Mouse (Mus musculus) heart, postnatal 14 days (tissue): Measurements from ENCODE around the gene Upb1. TPM values are rescaled to one million over a fixed set of nuclear protein-coding genes. Genes with fewer than 3 reads are reported as not detected.

ENCODE experiments used
- DNase-seq, 2 experiments: peaks; one replicate each; pipeline ENCODE4 v3.0.0; 2021 to 2022
- intact Hi-C: fragments of 180-260 bp; cut with DNase I; formaldehyde crosslinking; loops from one replicate; pipeline ENCODE4 v1.15.1; 2025
- total RNA-seq, 2 experiments: library from RNA; stranded (reverse); gene quantifications; 2 replicates each; pipeline ENCODE4 v1.2.3; 2021

Gene Upb1
- total RNA-seq, 2 experiments from 2014 or later, result 0.22 to 0.34 TPM

DNA sequence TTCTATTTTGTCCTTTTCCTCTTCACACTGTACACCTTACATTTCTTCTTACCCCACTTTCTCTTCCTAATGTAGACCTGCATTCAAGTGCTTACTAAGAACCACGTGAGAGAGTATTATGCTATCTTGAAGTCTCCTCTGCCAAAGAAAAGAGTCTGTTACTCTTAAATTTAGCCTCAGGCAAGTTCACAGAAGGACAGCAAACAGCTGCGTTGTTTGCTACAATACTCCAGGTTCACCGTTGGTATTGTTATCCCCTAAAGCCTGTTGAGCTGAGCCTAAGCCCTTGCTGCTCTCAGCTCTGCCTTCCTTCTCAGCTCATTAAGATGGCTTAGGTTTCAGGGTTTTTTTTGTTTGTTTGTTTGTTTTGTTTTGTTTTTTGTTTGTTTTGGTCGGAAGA is 17.8 kb downstream of the Upb1 start:
- no peak for DNase-seq
- intact Hi-C loops, result no loop called here

DNA sequence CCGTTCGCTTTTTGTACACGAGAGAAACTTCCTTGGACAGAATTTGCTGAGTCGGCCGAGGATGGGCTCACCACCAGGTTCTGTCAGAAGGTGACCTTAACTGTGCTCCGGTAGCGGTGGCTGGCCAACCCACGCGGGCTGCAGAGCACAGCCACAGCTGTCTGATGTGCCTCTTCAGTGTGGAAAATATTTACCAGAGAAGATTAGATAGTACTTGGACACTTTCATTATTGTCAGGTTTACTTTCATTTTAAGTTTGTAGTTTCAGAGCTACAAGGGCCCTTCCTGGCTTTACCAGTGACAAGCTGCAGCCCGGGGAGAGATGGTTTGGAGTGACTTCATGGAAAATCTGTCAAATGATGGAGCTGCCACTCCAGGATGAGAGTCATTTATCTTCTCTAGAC is 23.6 kb downstream of the Upb1 start:
- intact Hi-C loops, result no loop called here
- no peak for DNase-seq

DNA sequence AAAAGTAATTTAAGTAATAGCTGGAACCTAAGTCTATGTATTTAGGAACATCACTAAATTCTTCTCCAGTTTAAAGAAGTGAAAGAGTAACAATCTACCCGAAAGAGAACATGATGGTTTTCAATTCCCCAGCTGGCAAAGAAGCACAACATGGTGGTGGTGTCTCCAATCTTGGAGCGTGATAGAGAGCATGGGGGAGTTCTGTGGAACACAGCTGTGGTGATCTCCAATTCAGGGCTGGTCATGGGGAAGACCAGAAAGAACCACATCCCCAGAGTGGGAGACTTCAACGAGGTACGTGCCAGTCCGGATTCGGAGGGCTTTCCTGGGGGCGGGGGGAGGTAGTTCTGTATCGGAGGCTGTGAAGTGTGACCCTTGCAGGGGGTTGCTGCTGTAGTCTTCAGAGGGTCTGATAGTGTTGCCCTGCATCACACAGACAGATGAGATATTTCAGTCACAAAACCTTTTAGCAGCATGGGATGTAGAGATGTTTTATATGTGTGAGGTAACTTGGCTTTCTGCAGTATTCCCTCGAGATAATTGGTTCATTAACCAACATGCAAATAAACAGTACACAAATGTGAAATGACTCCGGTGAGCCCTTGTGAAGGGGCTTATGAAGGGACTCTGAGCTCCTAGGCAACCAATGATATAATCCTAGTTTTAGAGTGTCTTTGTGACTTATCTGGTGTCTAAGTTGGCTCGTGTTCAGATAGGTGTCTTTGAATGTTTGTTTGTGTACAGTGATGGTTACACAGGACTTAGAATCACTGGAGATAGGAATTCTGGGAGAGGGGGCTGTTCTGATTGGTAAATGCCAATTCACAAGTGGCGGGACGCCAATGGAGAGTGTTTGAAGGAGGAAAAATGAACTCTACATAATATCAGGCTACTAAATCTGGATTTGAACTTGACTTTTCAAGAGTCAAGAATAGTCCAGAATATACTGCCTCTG is 27.4 kb downstream of the Upb1 start:
- DNase-seq, result no peak
- intact Hi-C loops, result no loop called here

DNA sequence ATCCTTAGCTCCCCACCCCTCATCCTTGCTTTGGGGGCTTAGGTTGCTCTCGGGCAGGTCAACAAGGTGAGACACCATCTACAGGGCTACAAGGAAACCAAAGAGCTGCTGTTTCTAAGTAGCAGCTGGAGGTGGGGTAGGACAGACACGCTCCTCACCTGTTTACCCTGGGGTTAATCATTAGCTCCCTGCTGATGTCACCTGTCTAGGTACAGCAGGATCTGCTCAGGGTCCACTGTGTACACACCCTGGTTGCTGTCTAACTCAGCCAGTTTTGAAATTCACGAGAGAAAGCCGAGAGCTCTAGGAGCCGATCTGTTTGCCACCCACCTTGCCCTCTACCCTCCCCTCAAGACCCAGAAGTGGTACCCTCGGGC is 28.1 kb downstream of the Upb1 start:
- intact Hi-C loops, result no loop called here
- DNase-seq, result no peak

DNA sequence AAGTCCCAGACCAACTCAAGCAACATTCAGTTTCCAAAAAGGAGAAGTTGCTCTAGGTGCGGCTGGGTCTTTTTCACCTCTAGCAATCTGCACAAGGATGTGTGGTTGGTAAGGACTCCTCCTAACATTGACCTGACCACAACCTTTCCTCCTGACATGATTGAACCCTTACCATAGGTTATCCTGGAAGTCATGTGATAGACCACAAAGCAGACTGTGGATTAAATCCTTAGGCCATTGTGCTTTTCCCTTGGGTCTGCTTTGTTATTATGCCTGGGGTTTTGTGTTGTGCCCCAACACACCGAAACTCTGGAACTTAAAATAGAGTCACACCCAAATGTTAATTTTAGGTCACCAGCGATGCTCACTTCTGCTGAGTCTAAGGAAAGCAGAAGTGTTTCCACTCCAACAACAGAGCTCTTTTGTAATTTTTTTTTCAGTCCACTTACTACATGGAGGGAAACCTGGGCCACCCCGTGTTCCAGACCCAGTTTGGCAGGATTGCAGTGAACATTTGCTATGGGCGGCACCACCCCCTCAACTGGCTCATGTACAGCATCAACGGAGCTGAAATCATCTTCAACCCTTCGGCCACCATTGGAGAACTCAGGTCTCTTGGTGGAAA is 28.7 kb downstream of the Upb1 start:
- intact Hi-C loops, result no loop called here

DNA sequence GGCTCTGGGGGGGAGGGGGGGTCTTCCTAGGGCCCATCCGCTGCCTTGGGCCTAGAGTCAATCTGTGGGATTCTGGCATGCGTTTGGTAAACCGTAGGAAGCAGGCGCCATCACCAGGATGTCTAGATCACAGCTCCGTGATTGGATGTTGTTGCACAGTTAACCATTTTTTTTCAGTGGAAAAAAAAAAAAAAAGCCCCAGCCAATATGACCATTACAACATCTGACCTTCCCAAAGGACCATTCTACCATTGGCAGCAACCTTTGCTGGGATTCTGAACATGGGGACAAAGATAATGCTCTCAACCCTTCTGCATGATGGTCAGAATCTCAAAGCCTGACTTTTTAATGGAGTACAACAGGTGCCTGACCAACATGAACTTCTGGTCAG is 29.2 kb downstream of the Upb1 start:
- intact Hi-C loops, result no loop called here
- DNase-seq, result no peak

More for the DNA sequence above, 28.7 kb downstream of the Upb1 start:
- no peak for DNase-seq

DNA sequence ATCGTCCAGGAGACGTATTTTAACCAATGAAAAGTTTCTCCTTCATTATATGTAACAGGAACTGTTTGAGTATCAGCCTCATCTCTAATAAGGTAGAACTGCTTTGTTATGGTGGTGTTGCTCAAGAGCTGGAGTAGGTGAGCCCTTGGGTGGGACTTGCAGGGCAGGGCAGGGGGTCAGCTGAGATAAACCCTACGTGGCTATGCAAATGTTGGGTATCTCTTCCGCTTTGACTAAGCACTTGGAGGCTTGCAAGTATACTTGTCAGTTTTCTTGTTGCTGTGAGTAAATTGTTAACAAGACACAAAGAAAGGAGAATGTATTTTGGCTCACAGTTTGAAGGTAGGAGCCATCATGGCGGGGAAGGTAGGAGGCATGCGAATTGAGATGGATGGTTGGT is 29.7 kb downstream of the Upb1 start:
- DNase-seq, result no peak
- intact Hi-C loops, result no loop called here

DNA sequence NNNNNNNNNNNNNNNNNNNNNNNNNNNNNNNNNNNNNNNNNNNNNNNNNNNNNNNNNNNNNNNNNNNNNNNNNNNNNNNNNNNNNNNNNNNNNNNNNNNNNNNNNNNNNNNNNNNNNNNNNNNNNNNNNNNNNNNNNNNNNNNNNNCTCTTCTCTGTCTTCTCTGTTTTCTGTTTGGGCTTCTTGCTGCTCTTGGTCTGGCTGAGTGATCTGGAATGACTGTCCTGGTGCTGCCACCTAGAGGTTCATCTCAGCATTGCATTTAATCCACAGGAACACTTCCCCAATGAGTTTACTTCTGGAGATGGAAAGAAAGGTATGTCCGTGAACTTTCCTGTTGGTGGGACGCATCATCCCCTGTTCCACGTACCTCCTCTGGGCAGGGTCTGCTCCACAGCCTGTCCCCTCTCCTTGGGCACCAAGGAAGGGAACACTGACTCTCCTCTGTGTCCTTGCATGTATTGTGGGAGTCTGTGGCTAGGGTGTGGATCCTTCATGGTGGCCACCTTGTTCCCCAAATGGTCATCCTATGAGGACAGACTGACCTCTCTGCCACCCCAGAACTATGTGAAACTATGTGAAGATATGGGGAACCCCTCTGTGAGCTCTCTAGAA is 35.8 kb downstream of the Upb1 start:
- intact Hi-C loops, result loop anchor here (1.0 to 5.0 kb wide), 5 partner anchors 44 to 254 kb away; no protein-coding TSS in a partner anchor
- DNase-seq, result peak; percentile 84 to 92

DNA sequence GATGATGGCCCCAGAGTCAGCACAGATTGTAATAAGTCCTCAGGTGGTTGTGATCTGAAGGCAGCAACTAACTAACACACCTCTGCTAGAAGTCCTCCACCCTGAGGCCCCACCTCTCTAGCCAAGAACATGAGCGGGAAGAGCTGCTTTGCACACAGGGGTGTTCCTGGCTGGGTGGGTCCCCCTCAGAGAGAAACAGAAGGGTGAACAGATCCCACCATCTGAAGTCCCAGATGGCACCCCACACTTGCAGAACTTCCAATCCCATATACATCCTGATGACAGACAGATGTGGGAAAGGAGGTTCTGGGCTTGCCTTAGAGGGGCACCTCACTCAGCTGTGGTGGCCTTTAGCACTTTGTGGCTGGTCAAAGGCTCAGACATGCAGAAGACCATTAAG is 36.4 kb downstream of the Upb1 start:
- intact Hi-C loops, result loop anchor here (2.0 to 5.0 kb wide), 3 partner anchors 45 to 182 kb away; no protein-coding TSS in a partner anchor
- no peak for DNase-seq

DNA sequence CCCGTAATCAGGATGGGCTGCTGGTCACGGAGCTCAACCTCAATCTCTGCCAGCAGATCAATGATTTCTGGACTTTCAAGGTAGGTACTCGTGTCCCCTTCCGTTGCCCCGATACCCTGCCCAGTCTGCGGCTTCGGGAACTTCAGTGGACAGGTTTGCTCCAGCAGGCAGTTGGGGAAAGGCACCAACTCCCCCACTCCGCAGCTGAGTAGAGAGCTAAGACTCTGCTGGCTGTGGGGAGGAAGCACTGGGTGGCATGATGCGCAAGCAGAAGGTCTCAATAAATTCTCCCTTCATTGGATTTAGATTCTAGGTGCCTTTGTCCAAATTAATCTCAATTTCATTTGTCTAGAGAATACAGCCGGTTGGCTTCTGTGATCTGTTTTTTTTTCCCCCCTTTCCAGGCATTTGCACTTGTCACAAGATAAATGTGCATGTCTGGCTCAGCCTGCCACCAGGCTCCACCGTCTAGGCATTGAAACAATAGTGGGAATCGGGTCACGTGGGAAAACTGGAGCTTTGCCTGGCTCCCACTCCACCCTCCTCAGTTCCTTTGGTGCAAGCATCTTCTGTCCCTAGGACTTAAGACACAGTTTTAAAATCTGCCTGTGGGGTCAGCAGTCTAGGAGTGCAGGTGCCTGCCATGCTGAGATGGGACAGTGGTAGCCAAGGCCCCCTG is 37.4 kb downstream of the Upb1 start:
- peak; percentile 62 to 69 for DNase-seq
- intact Hi-C loops, result loop anchor here (5.0 kb wide), 1 partner anchor 46 kb away; no protein-coding TSS in a partner anchor

DNA sequence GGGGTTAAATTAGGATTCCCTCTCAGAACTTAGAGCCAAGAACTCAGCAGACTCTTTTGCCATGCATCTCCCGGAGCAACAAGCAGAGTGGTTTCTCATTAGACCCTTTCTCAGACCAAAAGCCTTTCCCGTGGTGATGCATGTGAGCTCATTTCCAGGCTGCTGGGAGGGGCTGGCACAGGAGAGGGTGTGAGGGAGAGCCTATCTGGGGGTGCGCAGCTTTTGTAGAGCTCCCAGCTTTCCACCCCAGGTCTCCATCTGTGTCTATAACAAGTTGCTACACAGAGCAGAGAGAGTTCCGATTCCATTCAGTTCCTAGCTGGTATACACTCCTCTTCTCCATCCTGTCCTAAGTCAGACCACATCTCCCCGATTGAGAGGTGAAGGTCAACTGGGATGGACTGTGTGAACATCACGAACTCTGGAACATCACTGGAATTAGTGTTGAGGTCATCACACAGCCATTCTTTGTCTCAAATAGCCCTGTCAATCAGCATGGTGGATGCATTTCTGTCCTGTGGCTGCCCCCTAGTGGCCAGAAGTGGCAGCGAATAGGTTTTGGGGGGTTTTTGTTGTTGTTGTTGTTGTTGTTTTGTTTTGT is 38.4 kb downstream of the Upb1 start:
- DNase-seq, result peak; percentile 36 to 66
- intact Hi-C loops, result loop anchor here (5.0 kb wide), 1 partner anchor 47 kb away; no protein-coding TSS in a partner anchor

DNA sequence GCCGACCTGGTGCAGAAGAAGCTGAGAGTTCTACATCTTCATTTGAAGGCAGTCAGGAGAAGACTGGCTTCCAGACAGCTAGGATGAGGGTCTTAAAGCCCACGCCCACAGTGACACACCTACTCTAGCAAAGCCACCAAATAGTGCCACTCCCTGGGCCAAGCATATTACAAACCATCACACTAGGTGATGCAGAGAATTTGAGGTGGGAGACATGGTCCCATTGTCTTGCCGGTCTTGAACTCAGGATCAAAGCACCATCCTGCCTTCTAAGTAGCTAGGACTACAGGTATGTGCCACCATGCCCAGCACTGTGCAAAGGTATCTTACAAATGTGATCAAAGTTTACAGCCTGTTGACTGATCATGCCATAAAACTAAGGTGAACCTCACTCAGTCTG is 39.8 kb downstream of the Upb1 start:
- intact Hi-C loops, result loop anchor here (2.0 kb wide), 1 partner anchor 46 kb away; no protein-coding TSS in a partner anchor
- no peak for DNase-seq

DNA sequence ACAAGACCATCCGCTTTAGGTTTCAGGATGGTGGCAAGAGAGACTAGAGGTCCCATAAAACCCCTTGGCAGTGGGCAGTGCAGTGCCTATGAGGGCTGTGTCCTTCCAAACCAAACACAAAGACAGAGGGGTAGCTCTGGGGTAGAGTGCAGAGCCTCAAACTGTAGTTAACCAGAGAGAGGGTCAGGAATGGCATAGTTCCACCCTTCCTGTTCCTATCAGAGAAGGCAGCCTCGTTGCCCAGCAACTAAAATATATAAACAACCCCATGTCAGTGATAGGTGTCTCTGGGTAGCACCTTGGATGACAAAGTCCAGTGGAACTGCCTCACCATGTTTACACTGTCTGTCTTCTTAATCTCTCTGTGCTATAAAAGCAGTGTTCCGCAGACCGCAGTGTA is 40.9 kb downstream of the Upb1 start:
- intact Hi-C loops, result loop anchor here (2.0 kb wide), 1 partner anchor 45 kb away; no protein-coding TSS in a partner anchor
- DNase-seq, result no peak

DNA sequence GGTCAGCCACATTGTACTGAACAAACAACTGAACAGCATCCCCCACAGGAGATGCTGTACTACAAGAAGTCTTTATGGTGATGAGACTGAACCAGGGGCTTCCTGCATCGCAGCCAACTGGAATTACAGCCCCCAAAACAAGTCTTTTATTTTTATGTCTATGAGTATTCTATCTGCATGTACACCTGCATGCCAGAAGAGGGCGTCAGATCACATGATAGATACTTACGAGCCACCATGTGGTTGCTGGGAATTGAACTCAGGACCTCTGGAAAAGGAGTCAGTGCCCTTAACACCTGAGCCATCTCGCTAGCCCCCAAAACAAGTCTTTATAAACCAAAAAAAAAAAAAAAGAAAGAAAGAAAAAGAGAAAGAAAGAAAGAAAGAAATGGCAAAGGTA is 42.1 kb downstream of the Upb1 start:
- intact Hi-C loops, result no loop called here
- no peak for DNase-seq

DNA sequence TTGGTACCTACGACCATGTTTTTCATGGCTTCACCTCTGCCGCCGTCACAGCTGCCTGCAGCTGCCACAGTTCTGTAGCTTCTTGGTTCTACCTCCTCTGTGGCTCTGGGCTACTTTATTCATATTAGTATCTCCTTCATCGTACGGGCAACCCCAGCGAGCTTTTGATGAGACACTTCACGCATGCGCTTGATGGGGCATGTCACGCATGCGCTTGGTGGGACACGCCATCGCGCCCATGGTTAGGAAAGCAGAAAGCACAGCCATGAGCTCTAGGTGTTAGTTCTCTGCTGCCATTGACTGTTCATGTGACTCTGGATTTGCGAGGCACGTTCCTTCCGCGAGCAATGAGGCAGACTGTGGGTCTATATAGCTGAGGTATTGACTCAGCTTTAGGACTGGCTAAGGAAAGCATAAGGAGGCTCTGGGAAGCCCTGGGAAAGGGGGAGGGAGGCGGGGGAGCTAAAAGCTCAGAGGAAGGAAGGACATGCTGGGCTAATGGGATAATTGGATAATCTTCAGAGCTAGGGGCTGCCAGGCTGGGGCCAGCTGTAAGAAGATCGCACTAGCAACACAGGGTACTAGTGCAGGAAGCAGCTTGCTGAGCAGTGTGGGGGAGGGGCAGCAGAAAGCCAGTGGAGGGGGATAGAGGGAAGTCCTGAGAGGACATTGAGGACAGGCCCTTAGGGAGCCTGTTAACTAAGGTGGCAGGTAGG is 43.4 kb downstream of the Upb1 start:
- intact Hi-C loops, result no loop called here
- no peak for DNase-seq

DNA sequence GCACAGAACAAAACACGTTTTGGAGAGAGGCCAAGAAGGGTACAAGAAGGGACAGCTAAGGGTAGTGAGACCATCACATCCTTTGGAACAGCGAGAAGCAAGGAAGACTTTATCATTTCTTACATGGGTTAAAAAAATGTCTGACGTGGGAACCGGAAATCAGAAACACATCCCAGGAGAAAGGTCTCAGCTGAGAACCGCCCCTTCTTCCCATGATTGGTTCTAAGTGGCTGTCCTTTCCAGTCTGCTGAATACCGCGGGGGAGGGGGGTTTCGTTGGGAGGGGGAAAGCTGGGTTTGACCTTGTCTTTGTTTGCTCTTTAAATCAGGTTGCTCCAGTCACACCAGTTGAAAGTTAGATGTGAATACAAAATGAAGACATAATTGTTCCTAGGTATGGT is 44.1 kb downstream of the Upb1 start:
- intact Hi-C loops, result no loop called here
- DNase-seq, result no peak

DNA sequence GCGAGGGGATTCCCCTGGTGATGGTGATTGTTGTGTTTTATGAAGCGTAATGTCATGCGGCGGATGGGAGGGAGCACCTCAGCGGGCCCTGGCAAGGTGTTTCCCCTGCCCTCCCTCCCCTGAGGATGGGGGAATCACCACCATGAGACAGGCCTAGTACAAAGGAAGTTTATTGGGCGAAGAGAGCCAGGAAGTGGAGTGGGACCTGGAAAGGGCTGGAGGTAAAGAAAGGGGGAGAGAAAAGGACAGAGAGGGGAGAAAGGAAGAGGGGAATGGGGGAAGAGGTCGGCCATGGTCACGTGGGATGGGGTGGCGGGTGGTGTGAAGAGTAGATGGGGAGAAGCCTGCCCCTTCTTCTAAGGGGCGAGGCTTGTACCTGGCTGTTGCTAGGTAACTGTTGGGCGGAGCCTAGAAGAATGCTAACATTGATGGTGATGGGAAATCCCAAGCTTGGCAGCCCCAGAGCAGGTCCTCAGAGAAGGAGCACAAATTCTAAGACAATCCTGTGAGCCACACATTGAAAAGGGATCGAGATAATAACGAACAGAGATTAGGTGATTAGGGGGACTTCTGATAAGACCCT is 45.7 kb downstream of the Upb1 start:
- no peak for DNase-seq

DNA sequence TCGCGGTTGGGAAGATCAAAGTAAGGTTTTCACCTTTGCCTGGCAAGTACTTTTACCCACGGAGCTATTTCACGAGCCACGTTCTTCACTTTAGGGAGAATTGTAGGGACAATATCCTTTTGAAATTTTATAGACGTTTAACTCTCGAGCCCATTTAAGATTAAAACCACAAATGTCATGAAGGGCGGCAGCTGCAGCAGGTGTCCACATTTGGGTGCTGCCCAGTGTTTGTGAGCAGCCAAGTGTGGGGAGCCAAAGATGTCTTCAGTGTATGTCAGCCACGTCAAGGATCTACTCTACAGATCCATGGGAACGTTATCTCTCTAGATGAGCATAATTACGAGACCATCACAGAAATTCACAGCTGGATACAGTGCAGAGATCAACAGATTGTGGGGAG is 46.6 kb downstream of the Upb1 start:
- no peak for DNase-seq
- intact Hi-C loops, result no loop called here

More for the DNA sequence above, 45.7 kb downstream of the Upb1 start:
- intact Hi-C loops, result no loop called here

DNA sequence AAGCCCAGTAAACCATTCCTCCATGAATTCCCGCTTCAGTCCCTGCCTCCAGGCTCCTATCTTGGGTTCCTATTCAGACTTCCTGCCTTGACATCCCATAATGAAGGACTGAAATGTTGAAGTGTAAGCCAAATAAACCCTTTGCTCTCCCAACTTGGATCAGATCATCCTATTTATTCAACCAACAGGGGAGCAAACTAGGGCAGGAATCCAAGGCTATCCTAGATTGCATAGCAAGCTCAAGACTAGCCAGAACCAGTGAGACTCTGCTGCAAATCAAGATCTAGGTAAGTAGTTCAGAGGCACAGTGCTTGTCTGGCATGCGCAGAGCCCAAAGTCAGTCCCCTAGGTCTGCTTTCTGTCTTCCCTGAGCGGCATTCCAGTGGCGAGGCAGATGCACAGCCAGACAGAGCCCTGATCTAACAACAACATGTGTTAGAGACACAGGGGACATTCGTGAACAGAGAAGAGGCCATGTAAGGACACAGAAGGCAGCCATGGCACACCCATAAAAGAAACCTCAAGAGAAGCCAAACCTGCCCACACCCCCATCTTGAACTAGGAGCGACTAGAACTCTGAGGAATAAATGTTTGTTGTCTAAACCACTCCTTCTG is 48.0 kb downstream of the Upb1 start:
- intact Hi-C loops, result no loop called here
- DNase-seq, result no peak
